7 mouse cellular contexts compared by ENCODE assay signal in genomic region chr2:33130141-33130525, GRCm38 (mm10). TPM values are rescaled to one million over a fixed set of nuclear protein-coding genes. Genes with fewer than 3 reads are reported as not detected.
DNase-seq lines count a peak whose midpoint lies in the region; ATAC-seq and TF ChIP-seq lines count a peak whose summit lies in the region.

No protein-coding gene starts in this region.

- peak overlapping the region; percentile 43 for H3K9ac ChIP-seq in lung, postnatal 0 days (replicated peaks; ENCODE audit: low read depth)
- peak overlapping the region; percentile 77 for H3K9ac ChIP-seq in hindbrain, postnatal 0 days (replicated peaks; ENCODE audit: low read length)
- peak overlapping the region; percentile 79 for H3K9ac ChIP-seq in neural tube, embryonic 12.5 days

- H3K4me1 ChIP-seq in lung, postnatal 0 days (ENCODE audit: insufficient read depth, low read depth, low read length) = peaks cover 6% of the 10 kb centered on the region; the same call in 1 of the 2 replicates
- H3K4me1 ChIP-seq in hindbrain, postnatal 0 days (ENCODE audit: insufficient read depth, low read length) = peaks cover 10% of the 10 kb centered on the region
- H3K4me1 ChIP-seq in neural tube, embryonic 12.5 days = peaks cover 18% of the 10 kb centered on the region

- H3K4me2 ChIP-seq in lung, postnatal 0 days (replicated peaks; ENCODE audit: low read depth, low read length) = peak overlapping the region; percentile 99
- H3K4me2 ChIP-seq in hindbrain, postnatal 0 days (ENCODE audit: low read depth, low read length) = peak overlapping the region; percentile 98
- H3K4me2 ChIP-seq in neural tube, embryonic 12.5 days (replicated peaks) = peak overlapping the region; percentile 98

- no peak for DNase-seq in lung, postnatal 0 days (ENCODE audit: low spot score)
- DNase-seq in lung, postnatal 36 days = no peak
- DNase-seq in hindbrain, postnatal 0 days (ENCODE audit: low spot score) = no peak
- DNase-seq in spleen, postnatal 10 days (ENCODE audit: low spot score in 2 of 2) = no peak
- DNase-seq in thymus, postnatal 10 days (ENCODE audit: low spot score in 2 of 2) = no peak

- H3K36me3 ChIP-seq in lung, postnatal 0 days (ENCODE audit: insufficient read depth, low read length) = no peaks in the 10 kb centered on the region
- no peaks in the 10 kb centered on the region for H3K36me3 ChIP-seq in hindbrain, postnatal 0 days (ENCODE audit: insufficient read depth, low read length)
- no peaks in the 10 kb centered on the region for H3K36me3 ChIP-seq in neural tube, embryonic 12.5 days

- H3K27ac ChIP-seq in lung, postnatal 0 days (ENCODE audit: low read length) = peak overlapping the region; percentile 54
- H3K27ac ChIP-seq in hindbrain, postnatal 0 days = peak overlapping the region; percentile 49
- no peak overlapping the region for H3K27ac ChIP-seq in neural tube, embryonic 12.5 days

- 0 out of 2 replicates have a peak, but pooled peaks cover 4% of the 10 kb centered on the region for H3K27me3 ChIP-seq in lung, postnatal 0 days (replicated peaks; ENCODE audit: insufficient read depth, low read length)
- H3K27me3 ChIP-seq in hindbrain, postnatal 0 days (ENCODE audit: insufficient read depth, low read length) = no peaks in the 10 kb centered on the region
- peaks cover 31% of the 10 kb centered on the region for H3K27me3 ChIP-seq in neural tube, embryonic 12.5 days (replicated peaks)

- peak; percentile 7 for ATAC-seq in lung, postnatal 0 days
- 0 out of 2 replicates have a peak, but pooled peaks have one; percentile 0 for ATAC-seq in common myeloid progenitor, adult 5-6 weeks (replicated peaks; ENCODE audit: low read depth, poor library complexity, severe bottlenecking)
- no peak; the same call in 1 of the 2 replicates for ATAC-seq in hindbrain, postnatal 0 days
- peak; percentile 39 for ATAC-seq in neural tube, embryonic 12.5 days (ENCODE audit: low FRiP score, low read depth)

- WGBS in lung, postnatal 0 days = 1% methylated on average over 28 of the region's 33 CpGs
- under 1% methylated on average over 33 of the region's 33 CpGs for WGBS in hindbrain, postnatal 0 days
- WGBS in neural tube, embryonic 12.5 days = under 1% methylated on average over 33 of the region's 33 CpGs

- peak; percentile 54 for TF ChIP-seq CTCF in lung, postnatal 0 days (IDR thresholded peaks at IDR 0.05)
- peak; percentile 41 for TF ChIP-seq CTCF in hindbrain, postnatal 0 days (IDR thresholded peaks at IDR 0.05; ENCODE audit: low read depth)

- H3K4me3 ChIP-seq in lung, postnatal 0 days (ENCODE audit: low read depth, low read length) = peak overlapping the region; percentile 65
- H3K4me3 ChIP-seq in hindbrain, postnatal 0 days (ENCODE audit: low read length) = peak overlapping the region; percentile 78
- peak overlapping the region; percentile 60 for H3K4me3 ChIP-seq in neural tube, embryonic 12.5 days

- TF ChIP-seq EP300 in lung, postnatal 0 days (IDR thresholded peaks at IDR 0.05) = no peak

- no peaks in the 10 kb centered on the region for H3K9me3 ChIP-seq in lung, postnatal 0 days (ENCODE audit: low read length)
- H3K9me3 ChIP-seq in hindbrain, postnatal 0 days (ENCODE audit: low read length) = no peaks in the 10 kb centered on the region
- no peaks in the 10 kb centered on the region for H3K9me3 ChIP-seq in neural tube, embryonic 12.5 days

RNA-seq across cellular contexts. Expression of gene Garnl3, which starts 1.3 kb away (rescaled TPM):
- 5.9 and 8.5 TPM in 2 replicates for polyA plus RNA-seq in lung, postnatal 0 days (2015; fragmentation: Nextera tagmentation; extraction: Ambion mirVana)
- 1.1 and 21.5 TPM in 2 replicates for total RNA-seq in common myeloid progenitor, adult 5-6 weeks (2017)
- 96.9 and 105 TPM in 2 replicates for total RNA-seq in hindbrain, postnatal 0 days (2014; rRNA removed)
- polyA plus RNA-seq in hindbrain, postnatal 0 days (2015; fragmentation: Nextera tagmentation; extraction: Ambion mirVana) = 56.1 and 57.0 TPM in 2 replicates
- 18.0 and 23.3 TPM in 2 replicates for polyA plus RNA-seq in neural tube, embryonic 12.5 days (2016; fragmentation: Nextera tagmentation; extraction: Ambion mirVana)
